Mouse (Mus musculus) neural tube, embryonic 13.5 days (tissue): ENCODE data around the gene Tmem42. TPM values are rescaled to one million over a fixed set of nuclear protein-coding genes. Genes with fewer than 3 reads are reported as not detected.

ENCODE experiments used
- ATAC-seq: fragments of 200-750 bp; cut with Nextera tagmentation; 2 replicates; pipeline ENCODE4 v1.8.0; 2017; ENCODE audit warnings: low read depth, mild to moderate bottlenecking, moderate TSS enrichment, moderate library complexity
- H3K27ac ChIP-seq: fragments of 300-500 bp; sonication (generic); replicated peaks from 2 replicates; pipeline ENCODE4 v1.5.1; 2015; ENCODE audit warnings: moderate library complexity, mild to moderate bottlenecking, inconsistent platforms
- H3K27me3 ChIP-seq: fragments of 300-500 bp; sonication (generic); 2 replicates; pipeline ENCODE4 v1.6.1; 2015; ENCODE audit warnings: mild to moderate bottlenecking, inconsistent platforms
- H3K36me3 ChIP-seq: fragments of 300-500 bp; sonication (generic); 2 replicates; pipeline ENCODE4 v1.6.1; 2015; ENCODE audit warnings: mild to moderate bottlenecking, inconsistent platforms
- H3K4me1 ChIP-seq: fragments of 300-500 bp; sonication (generic); replicated peaks from 2 replicates; pipeline ENCODE4 v1.6.1; 2015; ENCODE audit warnings: inconsistent platforms
- H3K4me2 ChIP-seq: fragments of 300-500 bp; sonication (generic); 2 replicates; pipeline ENCODE4 v1.6.1; 2015; ENCODE audit warnings: inconsistent platforms, mild to moderate bottlenecking, moderate library complexity
- H3K4me3 ChIP-seq: fragments of 300-500 bp; sonication (generic); 2 replicates; pipeline ENCODE4 v1.5.1; 2015; ENCODE audit warnings: mild to moderate bottlenecking, inconsistent platforms
- H3K9ac ChIP-seq: fragments of 300-500 bp; sonication (generic); 2 replicates; pipeline ENCODE4 v1.6.1; 2015; ENCODE audit warnings: moderate library complexity, mild to moderate bottlenecking, inconsistent platforms
- H3K9me3 ChIP-seq: fragments of 300-500 bp; sonication (generic); 2 replicates; pipeline ENCODE4 v1.6.1; 2016; ENCODE audit warnings: inconsistent platforms
- WGBS: fragments of 180-500 bp; shearing (Covaris S2); methylation state at CpG from one replicate; pipeline ENCODE4 v1.1.7; 2015; 5-methylcytosine and 5-hydroxymethylcytosine counted together
- polyA plus RNA-seq: library from polyadenylated mRNA; unstranded; fragments of >200 nt; fragmentation: Nextera tagmentation; extraction: Ambion mirVana; gene quantifications from 2 replicates; pipeline ENCODE4 v1.2.1, GENCODE M21; 2015

The Tmem42 gene
- polyA plus RNA-seq, 1 experiment from 2014 or later: 27.7 TPM

- Histone ChIP-seq H3K4me3 (no peak overlapping the region), H3K4me1 (no peaks in the 10 kb centered on the region), H3K36me3 (no peaks in the 10 kb centered on the region), H3K27me3 (no peaks in the 10 kb centered on the region), H3K4me2 (no peak overlapping the region), H3K9ac (no peak overlapping the region), H3K27ac (no peak overlapping the region), H3K9me3 (no peaks in the 10 kb centered on the region)
- no peak for ATAC-seq
- 94% methylated on average over 3 of the region's 3 CpGs for WGBS
Measured at GRCm38 (mm10) chr9:123060172-123060571, 39.0 kb downstream of the Tmem42 start.

Other genes starting within 250 kb of the Tmem42 start
- gene Tcaim, start 215.8 kb upstream of the Tmem42 start, polyA plus RNA-seq: 9.5 and 10.0 TPM in 2 replicates
- gene Gm35549, start 177.3 kb upstream of the Tmem42 start, polyA plus RNA-seq: not detected in 2 replicates
- gene Zfp445, start 155.3 kb upstream of the Tmem42 start, polyA plus RNA-seq: 82.6 and 102 TPM in 2 replicates
- gene Zkscan7, start 135.6 kb upstream of the Tmem42 start, polyA plus RNA-seq: 3.9 and 4.8 TPM in 2 replicates
- 22.5 and 24.1 TPM in 2 replicates for gene Zfp105, start 98.3 kb upstream of the Tmem42 start, polyA plus RNA-seq
- gene 1110059G10Rik, start 70.3 kb upstream of the Tmem42 start, polyA plus RNA-seq: 32.1 and 33.9 TPM in 2 replicates
- 11.4 and 15.9 TPM in 2 replicates for gene Kif15, start 70.3 kb upstream of the Tmem42 start, polyA plus RNA-seq
- gene Tgm4, start 13.4 kb downstream of the Tmem42 start, polyA plus RNA-seq: 0.49 and 0.72 TPM in 2 replicates
- gene Zdhhc3, start 91.9 kb downstream of the Tmem42 start, polyA plus RNA-seq: 74.5 and 78.1 TPM in 2 replicates
- gene Exosc7, start 91.9 kb downstream of the Tmem42 start, polyA plus RNA-seq: 69.4 and 81.3 TPM in 2 replicates
- 0.51 and 0.99 TPM in 2 replicates for gene Clec3b, start 129.6 kb downstream of the Tmem42 start, polyA plus RNA-seq
- gene Cdcp1, start 194.7 kb downstream of the Tmem42 start, polyA plus RNA-seq: 0.10 and 0.30 TPM in 2 replicates
- gene Tmem158, start 239.4 kb downstream of the Tmem42 start, polyA plus RNA-seq: 26.5 and 33.5 TPM in 2 replicates